Mouse (Mus musculus): ENCODE data around the gene 4931440F15Rik. TPM values are rescaled to one million over a fixed set of nuclear protein-coding genes. Genes with fewer than 3 reads are reported as not detected.
"Not testable (repeated sequence)": the region's sequence is repeated elsewhere in the genome, so short reads cannot be mapped to it uniquely, and the experiment has no call there.

Gene 4931440F15Rik
- polyA plus RNA-seq (2012; fragmentation: generic; extraction: Trizol) = not detected
- long read RNA-seq, experiment 1 = 0 reads
- long read RNA-seq, experiment 2 = 0 reads

GRCm38 (mm10) chr11:29825271-29825718 is at the start of gene 4931440F15Rik:
Gene 4931440F15Rik (minus strand): TSS chr11:29825668.
- not testable (repeated sequence) for H3K79me2 ChIP-seq (ENCODE audit: control insufficient read depth, insufficient read depth); H3K36me3 ChIP-seq (ENCODE audit: control insufficient read depth, insufficient read depth); H3K4me3 ChIP-seq (ENCODE audit: insufficient read depth, poor library complexity, severe bottlenecking); H3K27me3 ChIP-seq (ENCODE audit: control insufficient read depth, insufficient read depth, insufficient read length); H3K79me3 ChIP-seq (ENCODE audit: low read depth); H3ac ChIP-seq (ENCODE audit: control insufficient read depth, insufficient read length, low read depth)

- not testable (repeated sequence) for H3K36me3 ChIP-seq (ENCODE audit: control insufficient read depth, insufficient read depth); H3K4me3 ChIP-seq (ENCODE audit: insufficient read depth, poor library complexity, severe bottlenecking); H3ac ChIP-seq (ENCODE audit: control insufficient read depth, insufficient read length, low read depth)
Observed at GRCm38 (mm10) chr11:29874781-29875180, 49.3 kb upstream of the 4931440F15Rik start.

GRCm38 (mm10) chr11:29870174-29870573 is 44.7 kb upstream of the 4931440F15Rik start:
- TF ChIP-seq MYOG (IDR thresholded peaks at IDR 0.05; ENCODE audit: control insufficient read depth, extremely low read depth, insufficient read length) = no peak
- no peak for TF ChIP-seq FOSL1 (IDR thresholded peaks at IDR 0.05; ENCODE audit: insufficient read depth, low read length, poor library complexity, severe bottlenecking)
- TF ChIP-seq CTCF (IDR thresholded peaks at IDR 0.05; ENCODE audit: control insufficient read depth, insufficient read depth, insufficient read length) = no peak
- TF ChIP-seq USF1 (IDR thresholded peaks at IDR 0.05; ENCODE audit: low read depth) = no peak
- no peak for TF ChIP-seq MAX (IDR thresholded peaks at IDR 0.05)
- TF ChIP-seq CEBPB (IDR thresholded peaks at IDR 0.05; ENCODE audit: low read depth) = no peak
- no peak for TF ChIP-seq MYOD1 (IDR thresholded peaks at IDR 0.05; ENCODE audit: control insufficient read depth, insufficient read length, low read depth)
- H3ac ChIP-seq (ENCODE audit: control insufficient read depth, insufficient read length, low read depth) = no peak overlapping the region
- no peaks in the 10 kb centered on the region for H3K27me3 ChIP-seq (ENCODE audit: control insufficient read depth, insufficient read depth, insufficient read length)
- no peak overlapping the region for H3K4me3 ChIP-seq (ENCODE audit: insufficient read depth, poor library complexity, severe bottlenecking)
- H3K79me2 ChIP-seq (ENCODE audit: control insufficient read depth, insufficient read depth) = no peaks in the 10 kb centered on the region
- H3K79me3 ChIP-seq (ENCODE audit: low read depth) = no peaks in the 10 kb centered on the region
- no peaks in the 10 kb centered on the region for H3K36me3 ChIP-seq (ENCODE audit: control insufficient read depth, insufficient read depth)

More at GRCm38 (mm10) chr11:29874781-29875180, 49.3 kb upstream of the 4931440F15Rik start:
- H3K79me3 ChIP-seq (ENCODE audit: low read depth); H3K79me2 ChIP-seq (ENCODE audit: control insufficient read depth, insufficient read depth); H3K27me3 ChIP-seq (ENCODE audit: control insufficient read depth, insufficient read depth, insufficient read length): not testable (repeated sequence)

GRCm38 (mm10) chr11:29864269-29864668 is 38.8 kb upstream of the 4931440F15Rik start:
- no peaks in the 10 kb centered on the region for H3K36me3 ChIP-seq (ENCODE audit: control insufficient read depth, insufficient read depth)
- H3ac ChIP-seq (ENCODE audit: control insufficient read depth, insufficient read length, low read depth) = no peak overlapping the region
- no peak overlapping the region for H3K4me3 ChIP-seq (ENCODE audit: insufficient read depth, poor library complexity, severe bottlenecking)

GRCm38 (mm10) chr11:29861750-29862397 is 36.4 kb upstream of the 4931440F15Rik start:
- TF ChIP-seq CTCF (IDR thresholded peaks at IDR 0.05; ENCODE audit: control insufficient read depth, insufficient read depth, insufficient read length) (no peak), MYOD1 (IDR thresholded peaks at IDR 0.05; ENCODE audit: control insufficient read depth, insufficient read length, low read depth) (no peak), FOSL1 (IDR thresholded peaks at IDR 0.05; ENCODE audit: insufficient read depth, low read length, poor library complexity, severe bottlenecking) (no peak), MYOG (IDR thresholded peaks at IDR 0.05; ENCODE audit: control insufficient read depth, extremely low read depth, insufficient read length) (no peak), MAX (IDR thresholded peaks at IDR 0.05) (no peak), CEBPB (IDR thresholded peaks at IDR 0.05; ENCODE audit: low read depth) (no peak), USF1 (IDR thresholded peaks at IDR 0.05; ENCODE audit: low read depth) (no peak)
- no peak overlapping the region for H3ac ChIP-seq (ENCODE audit: control insufficient read depth, insufficient read length, low read depth)

More at GRCm38 (mm10) chr11:29864269-29864668, 38.8 kb upstream of the 4931440F15Rik start:
- no peaks in the 10 kb centered on the region for H3K27me3 ChIP-seq (ENCODE audit: control insufficient read depth, insufficient read depth, insufficient read length)
- TF ChIP-seq MYOD1 (IDR thresholded peaks at IDR 0.05; ENCODE audit: control insufficient read depth, insufficient read length, low read depth) = no peak
- TF ChIP-seq MAX (IDR thresholded peaks at IDR 0.05) = no peak
- TF ChIP-seq CEBPB (IDR thresholded peaks at IDR 0.05; ENCODE audit: low read depth) = no peak
- no peak for TF ChIP-seq MYOG (IDR thresholded peaks at IDR 0.05; ENCODE audit: control insufficient read depth, extremely low read depth, insufficient read length)
- no peak for TF ChIP-seq FOSL1 (IDR thresholded peaks at IDR 0.05; ENCODE audit: insufficient read depth, low read length, poor library complexity, severe bottlenecking)
- no peak for TF ChIP-seq USF1 (IDR thresholded peaks at IDR 0.05; ENCODE audit: low read depth)
- no peak for TF ChIP-seq CTCF (IDR thresholded peaks at IDR 0.05; ENCODE audit: control insufficient read depth, insufficient read depth, insufficient read length)
- H3K79me3 ChIP-seq (ENCODE audit: low read depth) = no peaks in the 10 kb centered on the region
- H3K79me2 ChIP-seq (ENCODE audit: control insufficient read depth, insufficient read depth) = no peaks in the 10 kb centered on the region

GRCm38 (mm10) chr11:29861040-29861439 is 35.6 kb upstream of the 4931440F15Rik start:
- no peak for TF ChIP-seq CEBPB (IDR thresholded peaks at IDR 0.05; ENCODE audit: low read depth)
- TF ChIP-seq MAX (IDR thresholded peaks at IDR 0.05) = no peak
- H3K79me3 ChIP-seq (ENCODE audit: low read depth) = no peaks in the 10 kb centered on the region
- H3ac ChIP-seq (ENCODE audit: control insufficient read depth, insufficient read length, low read depth) = no peak overlapping the region
- H3K36me3 ChIP-seq (ENCODE audit: control insufficient read depth, insufficient read depth) = no peaks in the 10 kb centered on the region
- no peaks in the 10 kb centered on the region for H3K27me3 ChIP-seq (ENCODE audit: control insufficient read depth, insufficient read depth, insufficient read length)
- H3K4me3 ChIP-seq (ENCODE audit: insufficient read depth, poor library complexity, severe bottlenecking) = no peak overlapping the region
- no peaks in the 10 kb centered on the region for H3K79me2 ChIP-seq (ENCODE audit: control insufficient read depth, insufficient read depth)

More at GRCm38 (mm10) chr11:29861750-29862397, 36.4 kb upstream of the 4931440F15Rik start:
- H3K4me3 ChIP-seq (ENCODE audit: insufficient read depth, poor library complexity, severe bottlenecking) = no peak overlapping the region
- no peaks in the 10 kb centered on the region for H3K27me3 ChIP-seq (ENCODE audit: control insufficient read depth, insufficient read depth, insufficient read length)
- H3K79me3 ChIP-seq (ENCODE audit: low read depth) = no peaks in the 10 kb centered on the region
- H3K79me2 ChIP-seq (ENCODE audit: control insufficient read depth, insufficient read depth) = no peaks in the 10 kb centered on the region
- H3K36me3 ChIP-seq (ENCODE audit: control insufficient read depth, insufficient read depth) = no peaks in the 10 kb centered on the region

Data from C2C12 (cell line).